Mouse (Mus musculus): ENCODE measurements around the gene Fth1. TPM values are rescaled to one million over a fixed set of nuclear protein-coding genes. Genes with fewer than 3 reads are reported as not detected.

Gene Fth1
- total and polyA plus RNA-seq, 3 experiments, result 303 to 2,849 (median 317) TPM

DNA sequence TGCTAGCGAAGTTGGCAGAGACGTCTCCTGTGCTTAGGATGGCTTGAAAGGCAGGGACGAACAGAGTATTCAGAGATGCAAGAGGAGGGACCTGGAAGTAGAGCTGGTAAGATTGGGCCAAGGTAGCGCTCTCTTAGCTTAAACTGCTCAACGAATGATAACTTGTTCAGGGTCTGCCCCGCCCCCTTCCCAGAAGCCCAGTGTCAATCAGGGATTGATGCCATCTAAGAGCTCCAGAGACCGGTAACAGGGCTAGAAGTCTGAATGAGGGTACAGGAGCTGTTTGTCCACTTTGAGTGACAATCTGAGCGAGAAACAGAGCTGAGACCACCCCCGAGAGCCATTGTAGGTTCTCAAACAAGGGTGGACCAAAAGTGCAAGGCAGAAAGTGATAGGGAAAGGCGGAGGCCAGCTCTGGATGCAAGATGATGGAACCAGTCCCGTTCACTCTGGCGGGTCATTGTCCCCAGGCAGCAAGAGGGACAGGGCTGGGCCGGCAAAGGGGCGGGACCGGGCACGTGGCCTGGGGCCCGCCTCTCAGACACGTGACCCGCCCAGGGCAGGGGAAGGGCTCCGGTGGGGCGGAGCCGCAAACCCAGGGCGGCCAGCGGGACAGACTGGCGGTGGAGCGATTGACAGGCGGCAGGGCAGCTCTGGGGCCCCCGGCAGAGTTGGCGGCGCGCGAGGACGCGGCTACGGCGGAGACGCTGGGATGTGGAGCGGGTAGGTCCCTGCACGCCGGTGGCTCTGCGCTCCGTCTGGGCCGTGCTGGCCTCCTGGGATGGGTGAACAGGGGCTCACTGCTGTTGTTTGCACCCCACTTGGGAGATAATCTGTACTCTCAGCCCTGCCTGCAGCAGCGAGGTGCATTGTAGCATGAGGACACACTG, 37.5 kb downstream of the Fth1 start:
- H3K79me2 ChIP-seq (replicated peaks; ENCODE audit: control insufficient read depth, extremely low read depth, insufficient read depth, poor library complexity, severe bottlenecking), result no peaks in the 10 kb centered on the region
- H3K9me3 ChIP-seq (replicated peaks; ENCODE audit: low read length), result no peaks in the 10 kb centered on the region
- no peak overlapping the region for H3K27ac ChIP-seq (ENCODE audit: insufficient read depth, low read depth)
- in situ Hi-C loops (cut with MboI; ENCODE audit: low pct_ligation_motif_present, low pct_unique_long_range_greater_than_20kb, low sequenced_read_pairs) (no loop called here), dilution Hi-C loops (cut with MboI; ENCODE audit: extremely low pct_ligation_motif_present, extremely low pct_unique_long_range_greater_than_20kb, low sequenced_read_pairs) (no loop called here)
- peaks cover 6 to 18% of the 10 kb centered on the region in 2 experiments for H3K4me1 ChIP-seq (ENCODE audit: control insufficient read depth in 1 of 2, insufficient read depth in 2 of 2)
- peaks cover 43% of the 10 kb centered on the region for H3K27me3 ChIP-seq (replicated peaks)
- peak; percentile 26 for DNase-seq (ENCODE audit: extremely low read depth)
- H3K36me3 ChIP-seq (replicated peaks in 1 of 2; ENCODE audit: control insufficient read depth in 1 of 2, insufficient read depth in 1 of 2, low read length in 1 of 2), result no peaks in the 10 kb centered on the region
- peak overlapping the region in 1 of 3 experiments; percentile 40 for H3K4me3 ChIP-seq (replicated peaks in 1 of 3; ENCODE audit: low read depth in 2 of 3, low read length in 2 of 3, poor library complexity in 1 of 3)
- H3K9ac ChIP-seq (ENCODE audit: insufficient read depth, low read depth), result no peak overlapping the region
- TF ChIP-seq BHLHE40 (IDR thresholded peaks at IDR 0.05; ENCODE audit: low read depth, low read length) (peak; percentile 90), IRF4 (IDR thresholded peaks at IDR 0.05; ENCODE audit: low read depth, low read length) (no peak), JUN (IDR thresholded peaks at IDR 0.05; ENCODE audit: insufficient read depth, low read depth, low read length) (no peak), TBP (conservative IDR thresholded peaks at IDR 0.05; ENCODE audit: low read depth, low read length) (no peak), MXI1 (IDR thresholded peaks at IDR 0.05; ENCODE audit: low read depth, low read length) (peak; percentile 56; the same call in 1 of the 2 replicates), MAX (IDR thresholded peaks at IDR 0.05; ENCODE audit: low read length) (peak; percentile 95), CHD1 (IDR thresholded peaks at IDR 0.05; ENCODE audit: low read depth, low read length) (no peak), USF1 (IDR thresholded peaks at IDR 0.05; ENCODE audit: low read depth, low read length) (peak; percentile 92), USF2 (conservative IDR thresholded peaks at IDR 0.05; ENCODE audit: low read depth, low read length) (peak; percentile 88), ZC3H11A (IDR thresholded peaks at IDR 0.05; ENCODE audit: low read depth, low read length) (no peak), MAZ (IDR thresholded peaks at IDR 0.05; ENCODE audit: low read depth, low read length) (no peak)
- peak overlapping the region; percentile 68 for H3K4me2 ChIP-seq (ENCODE audit: insufficient read depth, low read depth, poor library complexity, severe bottlenecking)

DNA sequence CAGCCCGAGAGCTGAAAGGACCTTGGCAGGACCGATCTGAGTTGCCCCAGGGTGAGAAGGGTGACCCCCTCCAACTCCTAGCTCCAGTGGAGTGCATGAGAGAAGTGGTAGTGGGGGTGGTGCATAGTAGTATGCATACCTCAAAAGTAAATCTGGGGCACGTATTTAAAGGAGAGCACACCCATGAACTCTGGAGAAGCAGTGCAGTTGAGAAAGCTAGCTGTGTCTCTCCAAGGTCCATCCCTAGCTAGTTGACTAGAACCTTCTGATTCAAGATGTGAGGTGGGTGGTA, 38.1 kb downstream of the Fth1 start:
- Histone ChIP-seq H3K4me1 (ENCODE audit: control insufficient read depth in 1 of 2, insufficient read depth in 2 of 2) (peaks cover 6 to 18% of the 10 kb centered on the region in 2 experiments), H3K79me2 (replicated peaks; ENCODE audit: control insufficient read depth, extremely low read depth, insufficient read depth, poor library complexity, severe bottlenecking) (no peaks in the 10 kb centered on the region), H3K27ac (ENCODE audit: insufficient read depth, low read depth) (no peak overlapping the region), H3K27me3 (replicated peaks) (peaks cover 43% of the 10 kb centered on the region), H3K36me3 (replicated peaks in 1 of 2; ENCODE audit: control insufficient read depth in 1 of 2, insufficient read depth in 1 of 2, low read length in 1 of 2) (no peaks in the 10 kb centered on the region), H3K9ac (ENCODE audit: insufficient read depth, low read depth) (no peak overlapping the region), H3K4me2 (ENCODE audit: insufficient read depth, low read depth, poor library complexity, severe bottlenecking) (peak overlapping the region; percentile 68), H3K9me3 (replicated peaks; ENCODE audit: low read length) (no peaks in the 10 kb centered on the region), H3K4me3 (replicated peaks in 1 of 3; ENCODE audit: low read depth in 2 of 3, low read length in 2 of 3, poor library complexity in 1 of 3) (peak overlapping the region in 1 of 3 experiments; percentile 40)
- no peak for DNase-seq (ENCODE audit: extremely low read depth)
- dilution Hi-C loops (cut with MboI; ENCODE audit: extremely low pct_ligation_motif_present, extremely low pct_unique_long_range_greater_than_20kb, low sequenced_read_pairs) (no loop called here), in situ Hi-C loops (cut with MboI; ENCODE audit: low pct_ligation_motif_present, low pct_unique_long_range_greater_than_20kb, low sequenced_read_pairs) (no loop called here)
- TF ChIP-seq HCFC1 (IDR thresholded peaks at IDR 0.05; ENCODE audit: low read depth, low read length) (no peak), E2F4 (IDR thresholded peaks at IDR 0.05; ENCODE audit: insufficient replicate concordance, low read depth, low read length) (no peak), MXI1 (IDR thresholded peaks at IDR 0.05; ENCODE audit: low read depth, low read length) (no peak), ZKSCAN1 (IDR thresholded peaks at IDR 0.05; ENCODE audit: borderline replicate concordance, low read depth, low read length) (no peak), IRF4 (IDR thresholded peaks at IDR 0.05; ENCODE audit: low read depth, low read length) (no peak), USF1 (IDR thresholded peaks at IDR 0.05; ENCODE audit: low read depth, low read length) (no peak), CTCF (conservative IDR thresholded peaks at IDR 0.05 in 1 of 2, IDR thresholded peaks at IDR 0.05 in 1 of 2; ENCODE audit: low read depth in 2 of 2, low read length in 2 of 2) (no peak), MAX (IDR thresholded peaks at IDR 0.05; ENCODE audit: low read length) (no peak), SIN3A (IDR thresholded peaks at IDR 0.05; ENCODE audit: low read length) (no peak)

Data from CH12.LX (cell line).